Mouse (Mus musculus): ENCODE measurements around the gene Zfyve1. TPM values are rescaled to one million over a fixed set of nuclear protein-coding genes. Genes with fewer than 3 reads are reported as not detected.

Gene Zfyve1
- total RNA-seq, 2 experiments from 2014 or later = 19.9 to 24.8 TPM

DNA sequence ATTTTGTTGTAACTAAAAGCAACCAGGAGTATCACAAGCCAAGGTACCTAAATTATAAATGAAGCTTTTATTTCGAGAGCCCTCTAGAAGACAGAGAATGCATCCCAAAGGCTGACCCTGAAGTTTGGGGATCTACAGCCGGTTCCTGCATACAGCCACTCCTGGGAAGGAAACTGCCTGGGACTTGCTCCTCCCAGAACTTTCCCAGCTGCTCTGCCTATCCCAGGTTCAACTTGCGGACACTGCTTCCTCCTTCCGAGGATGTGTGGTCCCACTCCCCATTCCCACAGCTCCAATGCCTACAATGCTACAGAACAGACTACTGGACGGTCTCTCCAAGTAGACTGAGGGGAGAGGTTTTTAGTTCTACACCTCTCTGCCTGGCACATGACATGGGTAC is 24.3 kb downstream of the Zfyve1 start:
- DNase-seq = no peak
- TF ChIP-seq CTCF (IDR thresholded peaks at IDR 0.05) = no peak
- no peak overlapping the region for H3K27ac ChIP-seq
- intact Hi-C loops (cut with DNase I) = no loop called here
- H3K4me3 ChIP-seq = no peak overlapping the region

DNA sequence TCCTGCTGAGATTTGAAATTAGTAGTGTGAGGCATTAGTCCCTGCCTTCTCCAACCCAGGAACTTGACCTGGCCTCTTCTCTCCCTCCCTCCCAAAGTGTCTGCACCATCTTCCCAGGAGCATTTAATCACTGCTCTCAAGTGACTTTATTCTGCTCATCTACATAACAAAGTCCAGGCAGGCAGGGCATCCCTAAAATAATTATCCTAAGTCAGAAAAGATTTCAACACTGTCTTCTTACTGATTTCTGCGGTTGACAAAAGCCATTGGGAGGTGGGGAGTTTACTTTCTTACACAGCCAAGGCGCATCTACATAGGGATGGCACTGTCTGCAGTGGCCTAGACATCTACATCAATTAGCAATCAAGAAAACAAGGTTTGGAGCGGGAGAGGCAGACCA is 27.2 kb downstream of the Zfyve1 start:
- H3K4me3 ChIP-seq = no peak overlapping the region
- DNase-seq = no peak
- H3K27ac ChIP-seq = no peak overlapping the region
- no peak for TF ChIP-seq CTCF (IDR thresholded peaks at IDR 0.05)
- intact Hi-C loops (cut with DNase I) = no loop called here

DNA sequence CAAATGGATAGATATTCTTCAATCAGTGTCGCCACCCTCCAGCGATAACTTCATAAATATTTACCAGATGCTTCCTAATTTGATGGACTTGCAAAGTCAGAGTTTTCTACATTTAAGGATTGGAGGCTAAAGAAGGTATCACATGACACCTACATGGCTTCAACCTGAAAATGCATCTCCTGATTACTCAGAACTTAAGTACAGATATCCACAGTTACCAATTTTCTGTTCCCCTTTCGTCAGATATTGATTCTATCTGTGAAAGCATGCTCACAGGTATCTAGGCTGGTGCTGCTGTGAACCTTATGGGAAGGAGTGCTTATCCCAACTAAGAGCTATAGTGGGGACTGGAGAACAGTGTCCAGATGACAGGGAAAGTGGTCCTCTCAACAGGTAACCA is 34.4 kb downstream of the Zfyve1 start:
- Histone ChIP-seq H3K4me3 (no peak overlapping the region), H3K27ac (no peak overlapping the region)
- intact Hi-C loops (cut with DNase I) = no loop called here
- no peak for TF ChIP-seq CTCF (IDR thresholded peaks at IDR 0.05)
- no peak for DNase-seq

DNA sequence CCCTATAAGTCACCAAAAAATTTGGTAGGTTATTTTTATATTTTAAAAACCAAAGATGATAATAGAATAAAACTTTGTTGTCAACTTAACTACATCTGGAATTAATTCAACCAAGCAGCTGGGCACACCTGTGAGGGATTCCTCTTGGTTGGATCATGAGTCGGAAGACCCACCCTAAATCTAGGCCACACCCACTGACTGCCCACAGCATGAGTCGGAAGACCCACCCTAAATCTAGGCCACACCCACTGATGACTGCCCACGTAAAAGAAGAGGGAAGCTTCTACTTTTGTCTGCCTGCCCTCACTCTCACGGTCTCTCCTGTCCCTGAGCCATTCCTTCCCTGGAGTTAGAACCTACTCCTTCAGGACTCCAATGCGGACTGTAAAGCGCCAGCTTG is 36.8 kb downstream of the Zfyve1 start:
- intact Hi-C loops (cut with DNase I) = no loop called here
- Histone ChIP-seq H3K27ac (no peak overlapping the region), H3K4me3 (no peak overlapping the region)
- no peak for TF ChIP-seq CTCF (IDR thresholded peaks at IDR 0.05)
- no peak for DNase-seq

DNA sequence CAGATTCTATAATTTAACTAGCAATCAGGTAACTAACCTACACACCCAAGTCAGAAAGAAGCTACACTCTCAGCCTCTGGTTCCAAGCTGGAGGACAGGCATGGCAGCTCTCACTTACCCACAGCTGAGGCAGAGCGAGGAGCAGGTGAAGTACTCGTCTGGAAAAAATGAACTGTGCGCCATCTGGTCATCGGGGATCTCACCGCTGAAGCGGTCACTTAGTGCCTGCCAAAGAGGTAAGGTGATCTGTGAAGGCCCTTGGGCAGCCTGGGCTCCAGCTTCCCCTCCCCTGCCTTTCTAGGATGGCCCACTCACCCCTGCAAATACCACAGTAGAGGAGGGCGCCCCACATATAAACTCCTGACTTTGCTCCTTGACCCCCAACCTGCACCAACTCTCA is 38.5 kb downstream of the Zfyve1 start:
- peak; percentile 64 for DNase-seq
- no peak for TF ChIP-seq CTCF (IDR thresholded peaks at IDR 0.05)
- intact Hi-C loops (cut with DNase I) = no loop called here

DNA sequence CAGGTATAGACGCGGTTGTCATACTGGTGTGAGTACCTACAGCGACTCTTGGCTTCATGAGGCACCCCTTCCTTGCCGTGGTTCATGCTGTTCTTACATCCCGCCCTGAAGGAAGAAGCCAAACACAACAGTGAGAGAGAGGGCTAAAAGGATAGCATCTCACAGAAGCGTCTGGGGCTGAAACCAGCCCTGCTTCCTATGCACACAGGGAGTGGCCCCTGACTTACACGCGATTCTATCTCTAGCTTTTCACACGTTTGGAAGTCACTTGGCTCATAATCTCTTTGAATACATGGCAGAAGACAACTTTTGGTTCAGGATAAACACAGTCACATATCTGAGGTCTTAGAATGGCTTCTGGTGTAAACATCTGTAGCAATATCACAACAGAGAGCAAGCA is 41.4 kb downstream of the Zfyve1 start:
- TF ChIP-seq CTCF (IDR thresholded peaks at IDR 0.05) = no peak
- Histone ChIP-seq H3K4me3 (no peak overlapping the region), H3K27ac (no peak overlapping the region)
- no peak for DNase-seq
- intact Hi-C loops (cut with DNase I) = no loop called here

More for the DNA sequence above, 38.5 kb downstream of the Zfyve1 start:
- peak overlapping the region; percentile 77 for H3K27ac ChIP-seq
- no peak overlapping the region for H3K4me3 ChIP-seq

DNA sequence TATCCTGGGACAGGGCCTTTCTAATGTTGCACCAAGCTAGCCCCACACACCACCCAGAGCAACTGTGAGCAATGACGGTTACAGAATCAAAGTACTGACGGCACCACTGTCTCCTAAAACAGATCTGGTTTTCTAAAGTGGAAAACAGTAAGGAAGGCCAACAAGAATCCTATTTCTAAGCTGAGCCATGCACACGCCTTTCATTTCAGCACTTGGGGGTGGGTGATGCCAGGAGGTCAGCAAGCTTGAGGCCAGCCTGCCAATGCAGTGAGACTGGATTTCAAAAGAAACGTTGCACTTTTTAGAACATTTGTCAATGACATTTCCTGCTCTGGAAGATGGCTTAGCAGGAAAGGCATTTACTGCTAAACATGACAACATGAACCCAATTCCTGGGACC is 43.2 kb downstream of the Zfyve1 start:
- H3K4me3 ChIP-seq = no peak overlapping the region
- peak; percentile 68 for DNase-seq
- H3K27ac ChIP-seq = peak overlapping the region; percentile 85
- no peak for TF ChIP-seq CTCF (IDR thresholded peaks at IDR 0.05)
- intact Hi-C loops (cut with DNase I) = no loop called here

DNA sequence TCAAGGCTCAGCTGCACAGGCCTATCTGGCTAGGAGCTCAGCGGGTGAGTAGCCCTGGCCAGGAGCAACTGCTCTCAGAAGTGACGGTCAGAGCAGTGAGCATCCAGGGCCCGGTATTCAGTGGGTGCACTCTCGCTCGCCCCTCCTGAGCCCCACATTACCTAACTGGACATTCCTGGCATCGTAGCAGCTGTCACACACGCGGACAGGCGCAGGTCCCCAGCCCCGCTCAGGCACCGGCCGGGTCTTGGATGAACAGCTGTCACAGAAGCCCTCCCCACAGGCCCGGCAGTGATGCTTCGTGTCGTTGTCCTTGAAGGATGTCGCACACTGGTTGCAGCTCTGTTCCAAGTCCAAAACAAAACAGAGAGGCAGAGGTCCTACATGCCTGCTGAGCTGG is 45.7 kb downstream of the Zfyve1 start:
- Histone ChIP-seq H3K4me3 (no peak overlapping the region), H3K27ac (no peak overlapping the region)
- DNase-seq = no peak
- TF ChIP-seq CTCF (IDR thresholded peaks at IDR 0.05) = no peak
- intact Hi-C loops (cut with DNase I) = no loop called here

DNA sequence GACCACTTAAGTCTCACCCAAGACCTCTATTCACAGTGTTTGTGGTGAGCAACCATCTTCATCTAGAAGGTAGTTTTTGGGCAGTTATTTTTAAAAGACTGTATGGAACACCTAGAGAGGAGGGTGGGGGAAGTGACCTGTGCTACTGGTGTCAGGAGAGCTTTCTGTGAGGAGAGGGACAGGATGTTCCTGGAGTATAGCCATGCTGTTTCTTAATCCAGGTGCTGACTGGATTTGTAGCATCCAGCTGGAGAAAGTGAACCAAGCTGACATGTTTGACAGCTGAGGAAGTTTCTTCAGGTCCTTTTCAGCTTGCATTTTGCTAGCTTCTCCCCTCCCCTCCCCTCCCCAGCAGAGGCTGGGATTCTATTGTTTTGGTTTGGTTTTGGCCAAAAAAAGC is 52.2 kb downstream of the Zfyve1 start:
- Histone ChIP-seq H3K4me3 (no peak overlapping the region), H3K27ac (peak overlapping the region; percentile 91)
- no peak for TF ChIP-seq CTCF (IDR thresholded peaks at IDR 0.05)
- intact Hi-C loops (cut with DNase I) = loop anchor here (2.0 kb wide), 1 partner anchor 20 kb away; no protein-coding TSS in a partner anchor
- DNase-seq = peak; percentile 52

DNA sequence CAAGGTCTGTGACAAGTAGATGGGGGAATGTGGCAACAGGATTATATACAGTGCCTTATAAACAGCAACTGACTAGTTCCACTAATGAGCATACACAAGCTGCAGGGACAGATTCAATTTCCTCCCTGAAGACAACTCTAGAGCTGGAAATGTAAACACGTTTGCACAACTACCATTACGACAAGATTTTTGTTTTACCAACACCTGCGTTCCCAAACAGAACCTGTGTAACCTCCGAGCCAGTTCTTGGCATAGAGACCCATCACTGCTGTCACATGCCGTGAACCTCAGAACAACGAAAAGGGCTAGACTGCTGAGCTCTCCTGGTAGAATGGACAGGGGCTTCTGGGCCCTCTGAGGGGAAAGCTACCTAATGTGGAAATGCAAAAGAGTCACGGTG is 53.0 kb downstream of the Zfyve1 start:
- peak overlapping the region; percentile 91 for H3K27ac ChIP-seq
- DNase-seq = no peak
- TF ChIP-seq CTCF (IDR thresholded peaks at IDR 0.05) = no peak
- H3K4me3 ChIP-seq = no peak overlapping the region
- intact Hi-C loops (cut with DNase I) = loop anchor here (2.0 kb wide), 1 partner anchor 19 kb away; no protein-coding TSS in a partner anchor

DNA sequence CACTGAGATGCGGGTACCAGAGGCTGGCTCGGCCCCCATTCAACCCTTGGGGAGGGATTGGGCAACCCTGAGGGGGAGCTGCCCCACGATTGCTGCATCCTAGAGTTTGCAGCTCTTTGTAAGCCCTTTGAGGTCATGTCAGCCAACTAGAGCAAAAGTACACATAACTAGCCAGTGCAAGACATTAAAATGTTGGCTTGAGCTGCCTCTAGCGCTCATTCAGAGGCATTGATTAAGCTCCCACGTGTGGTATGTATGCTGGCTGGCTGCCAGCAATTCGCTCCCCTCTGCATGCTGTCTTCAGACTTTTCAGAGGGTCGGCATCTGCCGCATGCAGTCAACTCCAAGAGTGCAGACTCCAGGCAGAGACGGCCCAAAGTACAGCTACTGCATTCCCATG is 61.0 kb downstream of the Zfyve1 start:
- Histone ChIP-seq H3K27ac (no peak overlapping the region), H3K4me3 (no peak overlapping the region)
- TF ChIP-seq CTCF (IDR thresholded peaks at IDR 0.05) = no peak
- intact Hi-C loops (cut with DNase I) = no loop called here
- DNase-seq = peak; percentile 16

DNA sequence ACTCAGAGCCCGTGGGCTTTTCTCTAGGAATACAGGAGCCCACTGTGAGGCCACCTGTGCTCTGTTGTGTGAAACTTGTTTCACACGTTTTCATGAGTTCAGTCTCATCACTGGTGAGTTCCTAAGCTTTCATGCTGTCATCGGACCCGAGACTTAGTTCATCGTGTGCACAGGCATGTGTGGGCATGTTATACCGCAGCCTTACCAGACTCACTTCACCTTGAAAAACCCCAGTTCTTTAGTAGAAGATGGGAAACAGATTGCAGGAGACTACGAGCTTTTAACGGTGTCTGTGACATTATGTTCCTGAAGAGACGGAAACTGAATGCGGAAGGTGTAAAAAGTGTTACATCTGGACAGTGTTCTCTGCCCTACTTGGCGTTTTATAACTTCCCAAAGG is 61.6 kb downstream of the Zfyve1 start:
- H3K4me3 ChIP-seq = no peak overlapping the region
- H3K27ac ChIP-seq = no peak overlapping the region
- TF ChIP-seq CTCF (IDR thresholded peaks at IDR 0.05) = no peak
- intact Hi-C loops (cut with DNase I) = no loop called here
- DNase-seq = no peak

DNA sequence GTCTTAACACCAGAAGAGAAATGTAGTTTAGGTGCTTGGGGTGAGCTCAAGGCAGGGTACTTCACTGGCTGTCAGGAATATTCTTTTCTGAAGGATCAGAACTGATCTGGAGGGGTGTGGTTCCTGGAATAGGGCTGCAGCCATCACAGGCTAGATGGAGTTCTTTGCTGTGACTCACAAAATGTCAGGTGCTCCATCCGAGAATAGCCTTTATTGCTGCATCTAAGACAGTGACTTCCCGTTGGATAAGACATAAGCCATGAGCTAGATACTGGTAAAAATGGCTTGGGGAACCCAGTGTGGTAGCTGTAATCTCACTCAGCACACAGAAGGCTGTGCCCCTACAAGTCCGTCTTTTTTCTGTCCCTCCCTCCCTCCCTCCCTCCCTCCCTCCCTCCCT is 62.8 kb downstream of the Zfyve1 start:
- Histone ChIP-seq H3K4me3 (no peak overlapping the region), H3K27ac (peak overlapping the region; percentile 40; the same call in 1 of the 2 replicates)
- no peak for TF ChIP-seq CTCF (IDR thresholded peaks at IDR 0.05)
- no peak for DNase-seq
- intact Hi-C loops (cut with DNase I) = no loop called here

DNA sequence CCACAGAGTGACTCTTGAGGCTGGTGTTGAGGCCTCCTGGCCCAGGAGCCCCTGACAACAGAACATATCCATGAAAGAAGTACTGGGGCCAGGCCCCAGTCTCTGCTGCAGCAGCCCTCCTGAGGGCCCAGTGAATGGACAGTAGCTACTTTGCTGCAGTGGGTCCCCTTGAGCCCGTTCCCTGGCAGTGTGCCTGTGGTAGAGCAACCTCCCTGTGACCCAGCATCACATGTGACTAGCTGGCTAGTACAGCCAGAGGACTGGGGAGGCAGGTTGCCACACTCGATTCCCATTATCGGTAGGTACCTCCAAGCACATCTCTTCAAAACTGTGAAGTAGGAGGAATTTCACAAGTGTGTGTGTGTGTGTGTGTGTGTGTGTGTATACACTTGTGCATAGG is 64.1 kb downstream of the Zfyve1 start:
- intact Hi-C loops (cut with DNase I) = no loop called here
- no peak overlapping the region for H3K4me3 ChIP-seq

DNA sequence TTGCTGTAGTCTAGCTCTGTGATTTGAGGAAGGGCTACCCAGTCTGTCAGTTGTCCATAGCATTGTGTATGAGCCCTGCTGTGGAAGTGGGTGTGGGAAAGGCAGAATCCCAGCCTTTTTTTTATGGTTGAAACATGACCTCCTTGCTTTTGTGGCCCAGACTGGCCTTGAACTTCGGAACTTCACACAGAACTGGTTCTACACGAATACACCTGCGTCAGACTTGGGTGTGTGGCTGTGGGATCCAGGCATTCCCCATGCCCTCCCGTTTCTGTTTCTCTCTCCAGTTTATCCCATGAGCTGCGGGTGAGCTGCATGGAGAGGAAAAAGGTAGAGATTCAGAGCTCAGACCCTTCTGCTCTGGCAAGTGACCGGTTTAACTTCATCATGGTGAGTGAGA is 65.0 kb downstream of the Zfyve1 start:
- intact Hi-C loops (cut with DNase I) = no loop called here
- Histone ChIP-seq H3K4me3 (no peak overlapping the region), H3K27ac (no peak overlapping the region)
- no peak for DNase-seq
- TF ChIP-seq CTCF (IDR thresholded peaks at IDR 0.05) = no peak

More for the DNA sequence above, 64.1 kb downstream of the Zfyve1 start:
- no peak overlapping the region; the same call in 1 of the 2 replicates for H3K27ac ChIP-seq
- TF ChIP-seq CTCF (IDR thresholded peaks at IDR 0.05) = no peak
- DNase-seq = peak; percentile 61
